Mouse (Mus musculus) left cerebral cortex, adult 9 months (tissue): ENCODE data around the gene Gsap.
"Not testable (repeated sequence)": the region's sequence is repeated elsewhere in the genome, so short reads cannot be mapped to it uniquely, and the experiment has no call there.

ENCODE experiments used
- DNase-seq, 2 experiments: peaks; one replicate each; pipeline ENCODE4 v3.0.0; 2022; ENCODE audit warnings: low spot score in 2 of 2

Gene Gsap

DNA sequence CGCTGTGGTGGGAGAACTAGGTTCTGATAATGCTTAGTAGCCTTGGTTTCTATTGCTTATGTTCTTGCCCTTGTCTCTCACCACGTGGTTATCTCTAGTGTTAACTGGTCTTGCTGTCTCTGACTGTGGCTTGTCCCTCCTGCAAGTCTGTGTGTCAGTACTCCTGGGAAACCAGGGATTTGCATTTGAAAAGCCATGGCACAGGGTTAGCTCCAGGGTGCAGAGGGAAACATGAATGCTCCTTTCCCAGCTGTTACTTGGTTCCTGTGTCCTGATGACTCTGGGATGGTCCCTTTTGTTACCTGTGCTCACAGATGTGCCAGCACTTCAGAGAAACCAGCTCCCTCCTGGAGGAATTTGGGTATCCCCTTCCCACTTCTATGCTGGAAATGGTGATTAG lies 3.0 kb upstream of the Gsap start:
- not testable (repeated sequence) for DNase-seq

DNA sequence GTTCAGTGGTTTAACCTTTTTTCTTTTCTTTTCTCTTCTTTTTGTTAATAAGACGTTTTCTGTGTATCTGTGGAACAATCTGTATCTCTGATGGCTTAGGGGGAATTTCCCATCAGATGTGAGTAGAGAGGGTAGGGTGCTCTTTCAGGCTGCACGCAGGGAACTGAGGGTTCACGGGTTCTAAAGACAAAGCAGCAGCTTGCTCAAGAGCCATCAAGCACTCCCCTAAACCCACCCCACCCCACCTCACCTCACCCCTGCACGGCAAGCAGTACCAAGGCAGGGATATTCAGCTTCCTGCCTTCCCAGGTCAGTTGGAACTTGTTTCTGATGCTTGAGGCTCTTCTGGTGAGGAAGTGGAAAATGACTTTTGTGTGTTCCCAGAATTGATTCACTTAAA lies 766 bp downstream of the Gsap start:
- no peak for DNase-seq

DNA sequence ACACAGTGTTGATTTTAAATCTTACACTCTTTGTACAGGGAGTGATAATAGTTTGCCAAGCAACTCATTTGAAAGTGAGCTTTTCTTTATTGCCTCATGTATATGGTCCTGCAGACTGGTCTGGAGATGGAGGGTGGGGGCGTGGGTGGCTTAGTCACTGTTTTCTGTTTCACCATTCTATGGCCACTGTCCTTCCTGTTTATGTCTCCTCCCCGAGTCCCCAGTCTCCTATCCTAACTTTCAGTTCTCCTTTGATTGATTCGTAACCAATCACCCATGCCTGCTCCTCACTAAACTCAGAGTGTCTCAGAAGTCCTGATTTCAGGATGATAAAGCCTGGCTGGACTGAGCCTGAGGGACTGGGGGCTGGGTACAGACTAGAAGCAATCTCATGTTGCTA lies 2.4 kb downstream of the Gsap start:
- no peak for DNase-seq

DNA sequence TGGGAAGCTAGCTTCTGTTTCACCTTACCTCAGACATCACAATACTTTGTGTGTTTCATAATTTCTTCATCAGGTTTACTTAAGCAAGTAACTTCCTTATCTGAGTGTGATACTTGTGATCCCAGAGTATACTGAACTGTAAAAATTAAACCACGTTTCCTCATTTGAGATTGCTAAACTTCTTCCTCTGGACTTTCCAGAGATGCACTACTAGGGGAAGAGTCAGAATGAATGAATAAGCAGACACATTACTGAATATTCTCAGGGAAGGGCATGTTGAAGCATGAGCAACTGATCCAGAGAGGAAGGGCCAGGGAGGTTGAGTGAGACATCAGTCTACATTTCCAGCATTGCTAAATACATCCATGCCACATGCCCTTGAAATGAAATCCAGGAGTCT lies 3.0 kb downstream of the Gsap start:
- DNase-seq = no peak

DNA sequence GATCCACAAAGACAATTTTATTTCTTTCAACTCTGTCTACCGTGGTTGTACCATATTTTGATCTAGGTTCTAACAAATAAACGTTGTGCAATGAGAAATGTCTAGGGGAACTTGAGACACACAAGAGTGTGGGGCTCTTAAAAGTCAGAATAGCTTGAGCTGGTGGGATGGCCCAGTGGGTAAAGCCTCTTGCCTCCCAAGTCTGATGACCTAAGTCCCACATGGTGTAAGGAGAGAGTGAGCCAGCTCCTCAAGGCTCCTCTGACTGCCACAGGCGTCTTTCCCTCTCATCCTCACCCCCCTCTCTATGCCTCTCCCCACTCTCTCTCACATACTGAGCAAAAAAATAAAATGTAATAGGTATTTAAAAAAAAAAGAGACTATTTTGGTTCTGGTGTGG lies 3.4 kb downstream of the Gsap start:
- no peak for DNase-seq

DNA sequence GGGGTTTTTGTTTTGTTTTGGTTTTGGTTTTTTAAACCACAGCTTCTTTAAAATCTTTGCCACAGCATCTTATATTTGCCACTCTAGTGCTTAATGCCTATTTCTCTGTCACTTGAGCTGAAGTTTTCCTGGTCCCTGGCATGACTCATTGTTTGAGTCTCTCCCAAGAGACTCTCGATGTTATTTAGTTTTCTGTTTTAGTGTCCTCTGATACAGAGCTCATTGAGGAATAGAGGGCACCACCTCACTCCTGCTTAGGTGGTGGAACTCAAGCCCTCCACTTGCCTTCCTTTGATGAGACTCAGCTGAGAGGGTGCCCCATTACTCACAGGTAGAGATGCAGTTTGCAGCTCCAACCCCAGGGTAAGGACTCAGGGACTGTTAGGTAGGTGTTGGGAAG lies 17.4 kb downstream of the Gsap start:
- no peak for DNase-seq

DNA sequence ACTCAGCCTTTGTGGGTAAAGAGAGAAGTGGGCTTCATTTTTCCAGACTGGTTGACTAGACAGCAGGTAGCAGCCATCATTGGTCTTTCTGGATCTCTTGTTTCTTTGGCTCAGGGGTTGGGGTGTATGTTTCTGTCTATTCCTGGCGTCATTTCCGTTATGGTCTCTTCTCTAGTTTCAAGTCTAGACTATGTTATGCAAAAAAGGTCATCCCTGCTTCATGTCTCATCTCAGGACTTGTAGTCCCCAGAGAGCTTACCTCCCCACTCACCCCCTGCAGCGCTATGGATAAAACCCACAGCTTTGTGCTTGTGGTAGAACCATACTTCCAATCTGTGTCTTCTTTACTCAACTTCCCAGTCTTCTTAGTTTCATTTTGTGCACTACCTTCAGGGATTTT lies 18.1 kb downstream of the Gsap start:
- DNase-seq = no peak

DNA sequence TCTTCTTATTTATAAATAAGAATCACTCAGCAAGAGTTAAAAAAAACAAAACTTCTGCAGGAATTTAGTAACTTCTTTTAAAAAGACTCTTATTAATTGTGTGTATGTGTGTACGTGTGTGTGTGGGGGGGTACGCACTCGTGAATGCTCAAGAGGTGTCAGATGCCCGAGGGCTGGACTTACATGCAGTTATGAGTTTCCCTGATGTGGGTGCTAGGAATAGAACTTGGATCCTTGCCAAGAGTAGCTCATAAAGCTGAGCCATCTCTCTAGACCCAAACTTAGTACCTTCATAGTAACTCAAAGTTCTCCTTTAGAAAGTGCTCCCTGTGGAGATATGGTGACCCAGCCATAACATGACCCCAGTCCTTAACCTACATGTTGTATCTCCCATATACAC lies 20.0 kb downstream of the Gsap start:
- DNase-seq = no peak

DNA sequence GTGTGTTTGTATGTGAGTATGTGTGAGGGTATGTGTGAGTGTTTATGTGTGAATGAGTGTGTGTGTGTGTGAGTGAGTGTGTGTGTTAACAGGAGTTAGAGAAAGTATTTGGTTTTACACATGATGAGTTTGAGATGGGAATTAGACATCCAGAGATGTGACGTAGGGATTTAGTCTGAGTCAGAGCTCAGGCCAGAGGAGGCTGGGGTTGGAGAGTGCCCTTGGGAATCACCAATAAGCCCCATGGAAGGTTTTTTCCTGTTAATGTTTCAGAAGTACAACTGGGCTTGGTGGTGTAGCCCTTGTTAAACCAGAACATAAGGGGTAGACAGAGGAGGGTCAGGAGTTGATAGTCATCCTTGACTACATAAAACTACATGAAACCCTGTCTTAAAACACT lies 25.4 kb downstream of the Gsap start:
- no peak for DNase-seq

DNA sequence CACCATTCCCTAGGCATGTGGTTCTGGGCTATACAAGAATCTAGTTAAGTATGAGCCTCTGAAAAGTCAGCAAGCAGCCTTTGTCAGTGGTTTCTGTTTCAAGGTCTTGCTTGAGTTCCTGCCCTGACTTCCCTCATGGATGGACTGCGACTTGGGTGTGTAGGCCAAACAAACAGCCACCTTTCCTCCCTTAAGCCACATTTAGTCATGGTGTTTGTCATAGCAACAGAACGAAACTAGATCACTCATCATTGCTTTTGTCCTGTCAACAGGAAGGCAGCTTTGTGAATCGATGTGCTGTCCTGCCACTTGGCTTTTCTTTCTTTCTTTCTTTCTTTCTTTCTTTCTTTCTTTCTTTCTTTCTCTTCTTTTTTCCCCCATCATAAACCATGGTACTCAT lies 26.9 kb downstream of the Gsap start:
- no peak for DNase-seq

DNA sequence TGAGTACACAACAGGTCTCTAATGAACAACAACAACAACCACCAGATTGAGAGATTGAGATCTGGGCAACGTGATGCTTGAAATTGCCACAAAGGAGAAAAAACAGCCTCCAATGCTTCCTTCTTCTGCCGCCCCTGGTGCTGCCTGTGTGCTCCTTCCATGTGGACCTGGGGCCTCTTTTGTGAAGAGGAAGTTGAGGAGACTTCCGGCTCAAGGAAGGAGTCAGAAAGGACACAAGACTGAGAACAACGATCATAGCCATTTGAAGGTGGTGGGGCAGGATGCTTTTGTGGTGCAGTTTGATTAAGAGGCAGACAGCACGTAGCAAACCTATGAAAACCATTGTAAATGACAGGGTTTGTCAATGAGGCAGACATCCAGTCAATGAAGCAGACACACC lies 27.7 kb downstream of the Gsap start:
- DNase-seq = no peak

DNA sequence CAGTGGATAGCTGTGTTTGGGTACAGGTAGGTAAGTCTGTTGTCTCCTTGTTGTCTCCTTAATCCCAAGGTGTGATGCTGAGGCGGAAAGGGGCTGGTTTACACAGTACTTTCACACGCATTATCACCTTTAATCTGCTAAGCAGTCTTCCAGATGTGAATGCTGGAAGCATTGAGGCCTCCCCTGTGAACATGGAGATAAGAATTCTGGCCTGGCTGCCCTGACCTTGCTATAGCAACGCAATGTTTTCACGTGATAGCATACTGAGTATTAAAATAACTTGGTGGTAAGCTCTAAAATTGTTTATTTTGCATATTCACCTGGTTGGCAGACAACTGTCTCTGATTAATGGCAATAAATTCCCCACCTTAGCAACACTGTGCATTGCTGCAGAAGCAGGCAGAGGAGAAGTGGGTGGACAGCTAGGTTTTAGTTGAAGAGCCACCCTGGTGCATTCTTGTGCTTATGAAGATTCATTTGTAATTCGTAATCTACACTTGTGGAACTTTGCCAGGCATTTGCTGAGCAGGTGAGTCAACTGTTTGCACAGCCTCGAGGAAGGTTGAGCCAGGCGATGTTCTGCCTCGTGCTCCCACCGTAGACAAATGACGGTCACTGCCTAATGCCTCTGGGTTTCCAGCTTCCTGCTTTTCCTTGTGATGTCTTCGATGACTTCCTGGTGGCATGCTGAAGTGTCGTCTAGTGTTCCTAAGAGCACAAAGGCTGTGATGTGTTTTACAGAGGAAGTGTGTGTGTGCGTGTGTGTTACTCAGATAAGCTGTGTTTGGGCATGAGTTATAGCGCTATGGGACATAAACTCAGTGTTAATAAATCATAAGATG lies 31.6 kb downstream of the Gsap start:
- peak in 1 of 2 experiments; percentile 5 for DNase-seq

DNA sequence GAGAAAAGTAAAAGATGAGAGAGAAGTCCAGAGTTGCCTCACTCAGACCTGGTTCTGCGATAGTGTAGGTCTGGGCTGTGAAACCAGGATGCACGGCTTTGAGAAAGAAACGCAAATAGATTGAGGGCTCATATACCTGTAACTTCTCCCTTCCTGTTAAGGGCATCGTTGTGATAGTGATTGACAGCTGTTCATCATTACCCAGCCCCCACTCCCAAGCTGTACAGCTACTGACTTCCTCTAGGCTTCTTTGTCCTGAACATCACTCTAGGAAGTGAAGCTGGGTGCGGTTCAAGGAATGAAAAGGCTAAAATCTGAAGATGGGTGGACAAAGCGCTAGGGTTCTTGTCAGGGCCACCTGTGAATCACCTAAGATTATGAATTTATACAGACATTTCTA lies 46.8 kb downstream of the Gsap start:
- no peak for DNase-seq

DNA sequence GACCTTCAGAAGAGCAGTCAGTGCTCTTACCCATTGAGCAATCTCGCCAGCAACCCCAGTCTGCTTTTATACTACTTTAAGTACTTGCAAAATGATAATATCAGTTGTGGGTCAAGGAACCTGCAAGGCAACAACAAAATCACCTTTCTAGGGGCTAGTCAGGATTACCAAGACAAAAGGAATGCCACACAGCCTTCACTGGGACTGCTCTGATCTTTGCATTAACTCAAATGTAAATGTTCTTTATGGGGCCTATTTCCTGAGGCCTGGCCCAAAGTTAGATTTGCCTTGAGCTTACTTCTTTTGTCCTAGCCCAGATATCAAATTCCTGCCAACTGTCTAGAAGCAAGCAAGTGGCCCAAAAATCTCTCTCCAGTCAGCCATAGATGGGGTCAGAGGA lies 58.5 kb downstream of the Gsap start:
- DNase-seq = no peak

DNA sequence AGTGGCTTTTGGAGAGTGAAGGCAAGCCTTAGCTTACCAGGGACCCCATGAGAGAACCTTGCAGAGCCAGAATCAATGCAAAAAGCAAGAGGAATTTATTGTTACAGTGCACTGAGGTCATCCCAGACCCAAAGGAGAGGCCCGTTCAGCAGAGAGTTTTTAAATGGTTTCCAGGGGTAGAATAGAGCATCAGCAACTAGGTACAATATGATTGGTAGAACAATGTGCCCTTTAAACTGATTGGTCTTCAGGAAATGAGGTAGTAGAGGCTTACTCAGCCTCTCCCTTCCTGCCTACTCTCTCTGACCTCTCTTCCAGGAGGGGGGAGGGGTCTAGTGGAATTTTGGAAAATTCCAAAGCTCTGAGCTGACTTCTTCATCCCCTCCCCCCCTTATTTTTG lies 59.2 kb downstream of the Gsap start:
- no peak for DNase-seq

DNA sequence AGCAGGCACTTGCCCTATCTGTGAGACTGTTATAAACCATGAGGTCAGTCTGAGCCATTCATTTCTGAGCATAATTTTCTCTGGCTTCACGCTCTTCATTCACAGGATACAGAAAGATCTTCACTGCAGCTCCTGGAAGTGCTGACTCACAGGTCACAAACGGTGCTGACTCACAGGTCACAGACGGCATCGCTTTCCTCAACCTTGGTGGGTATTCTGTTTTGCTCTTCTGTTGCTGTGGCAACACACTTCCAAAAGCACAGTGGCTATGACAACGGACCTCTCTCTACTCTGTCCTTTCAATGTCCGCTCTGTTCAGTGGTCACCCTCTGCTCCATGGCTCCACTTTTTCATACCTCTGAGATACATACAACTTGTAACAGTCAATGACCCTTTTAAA lies 60.7 kb downstream of the Gsap start:
- DNase-seq = no peak

DNA sequence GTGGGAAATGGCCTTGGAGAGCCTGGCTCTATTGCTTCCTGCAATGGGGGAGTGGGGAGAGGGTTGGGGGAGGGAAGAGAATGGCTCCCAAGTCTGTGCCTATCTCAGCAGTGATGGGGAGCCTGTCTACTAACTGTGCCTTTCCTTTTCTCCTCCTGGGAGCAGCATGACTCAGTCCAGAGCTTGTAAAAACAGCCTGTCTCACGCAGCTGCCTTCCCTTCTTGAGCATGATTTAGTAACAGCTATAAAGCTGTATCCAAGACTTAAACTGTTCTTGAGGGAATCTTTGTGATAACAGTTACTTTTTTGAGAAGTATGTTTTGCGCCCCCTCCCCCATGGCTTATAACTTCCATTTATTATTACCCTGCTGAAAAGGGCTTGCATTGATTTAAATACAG lies 61.9 kb downstream of the Gsap start:
- peak; percentile 23 to 50 for DNase-seq

DNA sequence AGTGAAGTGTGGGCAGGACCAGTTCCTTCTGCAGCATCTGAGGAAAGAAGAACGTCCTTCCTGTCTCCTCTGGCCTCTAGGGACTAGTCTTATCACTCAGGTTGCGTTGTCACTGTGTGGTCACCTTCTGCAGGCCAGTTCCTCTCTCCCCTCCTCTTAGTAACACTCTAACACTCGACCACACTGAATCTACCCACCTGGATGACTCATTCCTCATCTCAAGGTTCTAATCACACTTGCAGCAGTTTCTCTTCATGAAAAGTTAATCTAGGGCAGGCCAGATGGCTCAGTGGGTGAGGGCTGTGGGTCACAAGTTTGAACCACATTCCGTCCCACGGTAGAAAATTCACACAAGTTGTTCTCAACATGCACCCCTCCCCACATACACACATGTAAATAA lies 62.8 kb downstream of the Gsap start:
- no peak for DNase-seq

DNA sequence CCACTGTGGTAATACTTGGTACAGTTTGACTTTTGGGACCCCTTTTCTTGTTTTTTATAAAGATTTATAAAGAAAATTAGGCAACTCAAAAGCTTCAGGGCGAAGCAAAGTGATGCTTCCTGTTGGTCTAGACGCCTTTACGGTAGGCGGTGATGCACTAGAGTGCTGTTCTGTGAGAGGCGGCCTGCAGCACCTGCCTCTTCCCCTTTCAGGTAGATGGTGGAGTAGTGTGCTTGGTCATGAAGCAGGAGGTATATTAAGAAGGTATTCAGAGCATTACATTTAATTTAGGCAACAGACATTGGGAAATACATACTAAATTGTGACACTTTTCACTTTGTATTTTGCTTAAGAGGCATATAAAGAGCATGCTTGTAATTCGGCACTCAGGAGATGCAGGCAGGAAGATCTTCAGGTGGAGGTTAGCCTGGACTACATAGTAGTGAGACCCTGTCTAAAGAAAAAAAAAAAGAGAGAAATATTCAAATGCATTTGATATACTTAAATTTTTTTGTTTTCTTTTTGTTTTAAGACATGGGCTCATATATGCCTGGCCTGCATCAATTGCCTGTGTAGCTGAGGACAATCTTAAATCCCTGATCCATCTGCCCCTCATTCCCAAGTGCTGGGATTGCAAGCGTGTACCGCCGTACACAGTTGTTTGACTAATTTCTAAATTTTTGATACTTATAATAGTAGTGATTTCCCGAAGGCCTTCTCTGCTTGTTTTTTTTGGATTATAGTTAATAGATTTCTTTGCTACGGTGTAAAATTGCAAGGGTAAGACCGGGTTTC lies 68.9 kb downstream of the Gsap start:
- no peak for DNase-seq

DNA sequence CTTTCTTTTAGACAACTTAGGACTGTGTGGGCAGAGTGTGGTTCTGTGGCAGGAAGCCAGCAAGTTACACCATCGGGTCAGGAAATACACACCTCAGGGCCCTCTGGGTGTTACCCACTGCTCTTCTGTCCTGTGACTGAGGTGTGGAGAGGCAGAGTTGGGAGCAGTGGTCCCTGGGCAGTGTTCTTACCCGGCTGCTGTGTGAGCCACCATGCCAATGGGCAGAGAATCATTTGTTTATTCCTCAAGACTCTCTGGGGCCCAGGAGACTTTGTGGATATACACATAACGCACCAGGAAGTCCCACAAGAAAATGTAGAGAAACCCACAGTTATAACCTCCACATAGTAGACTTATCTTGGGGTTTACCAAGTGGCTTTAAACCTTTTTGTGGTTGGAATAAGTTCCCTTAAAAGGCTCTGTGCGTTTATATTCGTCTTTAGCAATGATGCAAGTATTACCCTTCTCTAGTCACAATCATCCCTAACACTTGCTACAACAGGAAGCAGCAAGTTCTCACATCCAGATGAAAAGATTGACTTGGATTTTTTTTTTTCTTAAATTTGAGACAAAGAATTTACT lies 69.6 kb downstream of the Gsap start:
- no peak for DNase-seq

DNA sequence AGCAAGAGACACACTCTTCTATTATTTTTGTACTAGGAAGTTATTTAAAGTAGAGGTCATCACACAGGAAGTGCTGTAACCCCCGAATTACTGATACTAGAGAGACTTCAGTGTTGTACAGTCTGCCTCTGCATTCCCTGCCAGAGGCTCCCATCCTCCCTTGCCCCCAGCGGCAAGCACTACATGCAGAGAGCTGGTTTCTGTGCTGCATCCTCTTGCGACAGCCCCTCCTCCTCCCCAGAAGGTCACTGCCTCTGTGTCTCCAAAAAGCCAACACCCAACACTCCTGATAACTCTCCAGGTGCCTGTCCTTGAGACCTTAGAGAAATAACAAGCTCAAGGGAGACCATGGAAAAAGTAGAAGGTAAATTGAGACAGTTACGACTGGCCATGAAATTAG lies 71.1 kb downstream of the Gsap start:
- DNase-seq = no peak

DNA sequence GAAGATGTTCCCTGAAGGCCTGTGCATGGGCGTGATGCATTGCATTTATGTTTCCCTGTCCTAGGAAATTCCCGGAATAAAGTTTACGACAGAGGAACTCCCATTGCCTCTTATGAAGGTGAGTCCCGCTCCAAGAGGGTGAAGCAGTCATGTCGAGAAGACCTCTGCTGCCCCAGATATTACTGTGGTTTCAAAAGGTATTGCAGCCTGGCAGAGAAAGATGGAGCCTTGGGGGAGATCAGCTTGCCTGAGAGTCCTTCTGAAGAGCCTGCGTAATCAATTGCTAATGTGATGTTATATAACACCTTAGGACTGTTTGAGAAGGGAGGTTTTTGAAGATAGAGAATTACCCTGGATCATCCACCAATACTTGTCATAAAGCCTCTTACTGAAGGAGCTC lies 71.8 kb downstream of the Gsap start:
- DNase-seq = no peak

DNA sequence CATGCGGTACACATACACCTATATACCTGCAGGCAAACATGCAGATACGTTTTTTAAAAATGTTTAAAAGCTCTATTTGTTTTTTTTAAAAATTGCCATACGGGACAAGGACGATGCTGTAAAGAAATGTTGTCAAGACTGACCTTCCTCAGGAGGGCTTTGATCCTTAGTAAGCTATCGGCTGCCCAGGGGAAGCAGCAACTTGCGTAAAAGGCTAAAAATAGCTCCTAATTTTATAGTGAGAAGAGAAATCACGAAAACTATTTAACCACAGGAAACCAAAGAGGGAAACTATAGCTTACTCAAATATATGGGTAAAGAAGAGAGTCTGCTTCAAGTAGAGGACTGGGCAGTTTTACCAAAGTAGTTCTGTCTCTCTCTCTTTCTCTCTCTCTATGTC lies 74.7 kb downstream of the Gsap start:
- DNase-seq = no peak
